Mouse (Mus musculus): ENCODE data around the gene Noxred1. TPM values are rescaled to one million over a fixed set of nuclear protein-coding genes. Genes with fewer than 3 reads are reported as not detected.
A peak's percentile ranks its signal among the peaks of the same experiment; 100 is the strongest.
"Not testable (repeated sequence)": the region's sequence is repeated elsewhere in the genome, so short reads cannot be mapped to it uniquely, and the experiment has no call there.

Gene Noxred1
- 0.24 TPM for polyA plus RNA-seq (2021)

DNA sequence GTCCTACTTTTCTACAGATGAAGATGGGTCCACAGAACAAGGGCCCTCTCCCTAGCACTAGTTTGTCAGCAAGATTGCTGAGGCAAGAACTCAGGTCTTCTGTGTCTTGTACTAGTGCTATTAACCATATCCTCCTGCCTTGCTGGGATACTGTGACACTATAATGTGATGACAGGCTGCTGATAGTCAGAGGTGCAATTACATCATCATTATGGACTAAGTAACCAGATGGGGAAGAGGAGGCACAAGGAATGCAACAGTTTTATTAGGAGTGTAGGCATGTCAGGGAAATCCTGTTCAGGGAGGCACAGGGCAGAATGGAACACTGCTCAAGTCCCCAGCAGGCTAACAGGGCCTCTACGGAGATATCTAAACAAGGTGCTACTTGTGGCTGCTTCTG, at the start of gene Noxred1:
TSS of gene Noxred1 (minus strand) at position 101 of the 400 bp plus-strand sequence.
- POLR2A ChIA-PET: no interaction called here

DNA sequence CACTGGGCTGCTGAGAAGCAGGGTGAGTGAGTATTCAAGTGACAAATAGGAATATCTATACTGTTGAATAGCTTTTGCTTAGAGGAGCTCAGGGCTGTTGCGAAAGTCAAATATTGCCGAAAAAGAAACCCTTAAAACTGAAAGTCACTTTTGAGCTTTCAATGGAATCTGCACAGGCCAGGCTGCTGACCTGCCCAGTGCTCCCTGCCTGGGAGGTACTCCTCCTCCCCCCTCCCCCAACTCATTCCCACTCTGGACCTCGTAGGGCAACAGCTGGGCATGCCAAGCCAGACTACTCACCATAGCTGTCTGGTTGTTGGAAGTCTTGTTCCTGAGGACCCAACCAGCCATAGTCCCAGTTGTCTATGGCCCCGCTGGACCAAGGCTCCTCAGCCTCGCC, 46.2 kb upstream of the Noxred1 start:
- in situ Hi-C loops (cut with MboI; ENCODE audit: low pct_unique_long_range_greater_than_20kb): no loop called here
- DNase-seq (ENCODE audit: low read depth, low spot score) (no peak), ATAC-seq (no peak)
- POLR2A ChIA-PET: no interaction called here
- TF ChIP-seq CTCF (IDR thresholded peaks at IDR 0.05): no peak
- CTCF ChIA-PET: no interaction called here
- peaks cover 4% of the 10 kb centered on the region for H3K27me3 ChIP-seq

More for the DNA sequence above, at the start of gene Noxred1:
- DNase-seq (ENCODE audit: low read depth, low spot score) (no peak), ATAC-seq (no peak)
- no peak for TF ChIP-seq CTCF (IDR thresholded peaks at IDR 0.05)
- CTCF ChIA-PET: no interaction called here
- in situ Hi-C loops (cut with MboI; ENCODE audit: low pct_unique_long_range_greater_than_20kb): no loop called here
- no peaks in the 10 kb centered on the region for H3K27me3 ChIP-seq

GRCm38 (mm10) chr12:87284268-87284667, 45.7 kb upstream of the Noxred1 start:
- in situ Hi-C loops (cut with MboI; ENCODE audit: low pct_unique_long_range_greater_than_20kb): no loop called here

GRCm38 (mm10) chr12:87283706-87284105, 45.2 kb upstream of the Noxred1 start:
- ChIA-PET CTCF (no interaction called here), POLR2A (no interaction called here)
- H3K27me3 ChIP-seq: no peaks in the 10 kb centered on the region
- DNase-seq (ENCODE audit: low read depth, low spot score): no peak
- ATAC-seq: no peak
- TF ChIP-seq CTCF (IDR thresholded peaks at IDR 0.05): no peak
- in situ Hi-C loops (cut with MboI; ENCODE audit: low pct_unique_long_range_greater_than_20kb): no loop called here

More at GRCm38 (mm10) chr12:87284268-87284667, 45.7 kb upstream of the Noxred1 start:
- POLR2A ChIA-PET: no interaction called here
- no peak for TF ChIP-seq CTCF (IDR thresholded peaks at IDR 0.05)
- H3K27me3 ChIP-seq: peaks cover 4% of the 10 kb centered on the region
- DNase-seq (ENCODE audit: low read depth, low spot score) (no peak), ATAC-seq (no peak)
- CTCF ChIA-PET: no interaction called here

DNA sequence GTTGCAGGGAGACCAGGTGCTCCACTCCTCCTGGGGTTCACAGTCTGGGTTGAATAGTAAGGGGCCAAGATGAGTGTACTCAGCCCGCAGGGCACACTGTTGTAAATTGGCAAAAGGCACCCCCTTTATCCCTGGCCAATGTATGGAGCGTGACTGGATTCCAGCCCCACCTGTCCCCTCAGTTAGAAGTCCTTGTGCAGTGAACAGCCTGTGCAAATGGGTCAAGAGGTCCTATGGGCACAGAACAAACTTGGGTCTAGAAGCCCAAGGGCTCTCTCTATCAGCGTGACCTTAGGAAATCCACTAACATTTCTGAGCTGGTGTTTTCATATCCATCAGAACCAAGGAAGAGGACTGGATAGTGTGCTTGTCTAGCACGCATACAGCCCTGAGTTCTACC, 44.2 kb upstream of the Noxred1 start:
- ATAC-seq (no peak), DNase-seq (ENCODE audit: low read depth, low spot score) (no peak)
- in situ Hi-C loops (cut with MboI; ENCODE audit: low pct_unique_long_range_greater_than_20kb): no loop called here
- TF ChIP-seq CTCF (IDR thresholded peaks at IDR 0.05): no peak
- CTCF ChIA-PET: no interaction called here
- POLR2A ChIA-PET: no interaction called here
- H3K27me3 ChIP-seq: no peaks in the 10 kb centered on the region

- in situ Hi-C loops (cut with MboI; ENCODE audit: low pct_unique_long_range_greater_than_20kb): no loop called here
- DNase-seq (ENCODE audit: low read depth, low spot score) (no peak), ATAC-seq (no peak)
- CTCF ChIA-PET: no interaction called here
- no peak for TF ChIP-seq CTCF (IDR thresholded peaks at IDR 0.05)
- no peaks in the 10 kb centered on the region for H3K27me3 ChIP-seq
- POLR2A ChIA-PET: no interaction called here
Observed at GRCm38 (mm10) chr12:87281766-87282165, 43.2 kb upstream of the Noxred1 start.

- TF ChIP-seq CTCF (IDR thresholded peaks at IDR 0.05): no peak
- ChIA-PET POLR2A (interaction anchor here (0.7 kb wide), 1 partner anchor 13 kb away, joined by 3 read pairs; the partner anchor contains the start of genes Ahsa1 and Vipas39), CTCF (no interaction called here)
- no peak for ATAC-seq
- H3K27me3 ChIP-seq: no peaks in the 10 kb centered on the region
- in situ Hi-C loops (cut with MboI; ENCODE audit: low pct_unique_long_range_greater_than_20kb): no loop called here
- DNase-seq (ENCODE audit: low read depth, low spot score): no peak
Observed at GRCm38 (mm10) chr12:87279879-87280278, 41.3 kb upstream of the Noxred1 start.

GRCm38 (mm10) chr12:87279350-87279749, 40.8 kb upstream of the Noxred1 start:
- in situ Hi-C loops (cut with MboI; ENCODE audit: low pct_unique_long_range_greater_than_20kb): no loop called here
- no peak for TF ChIP-seq CTCF (IDR thresholded peaks at IDR 0.05)
- ATAC-seq (peak; percentile 78), DNase-seq (ENCODE audit: low read depth, low spot score) (peak; percentile 1)
- ChIA-PET POLR2A (no interaction called here), CTCF (no interaction called here)
- no peaks in the 10 kb centered on the region for H3K27me3 ChIP-seq

DNA sequence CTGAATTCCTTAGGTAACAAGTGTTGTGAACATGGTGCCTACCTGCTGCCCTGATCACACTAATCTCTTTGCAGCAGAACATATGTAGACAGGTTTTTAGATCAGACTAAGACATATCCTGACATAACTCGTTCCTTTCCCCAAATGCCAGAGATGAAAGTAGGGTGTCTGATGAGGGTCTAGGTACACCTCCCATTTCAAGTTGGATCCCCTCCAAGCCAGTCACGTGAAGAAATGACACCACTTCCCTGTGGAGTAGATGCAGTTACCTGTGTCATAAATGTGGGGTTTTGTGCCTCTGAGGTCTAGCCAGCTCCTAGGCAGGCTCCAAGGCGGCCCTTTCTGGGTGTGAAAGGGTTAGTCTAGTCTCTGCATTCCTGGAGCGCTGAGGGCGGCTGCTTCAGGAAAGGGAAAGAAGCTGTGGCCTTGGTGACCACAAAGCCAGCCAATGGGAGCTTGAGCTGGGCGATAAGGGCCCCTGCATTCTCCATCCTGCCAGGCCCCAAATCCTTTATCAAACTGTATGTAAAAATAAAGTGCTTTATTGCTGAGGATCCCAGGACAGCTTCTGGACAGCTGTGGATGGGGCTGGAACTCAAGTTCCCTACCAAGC, 39.7 kb upstream of the Noxred1 start:
- H3K27me3 ChIP-seq: no peaks in the 10 kb centered on the region
- ChIA-PET CTCF (no interaction called here), POLR2A (no interaction called here)
- ATAC-seq (no peak), DNase-seq (ENCODE audit: low read depth, low spot score) (no peak)
- in situ Hi-C loops (cut with MboI; ENCODE audit: low pct_unique_long_range_greater_than_20kb): no loop called here
- TF ChIP-seq CTCF (IDR thresholded peaks at IDR 0.05): no peak

DNA sequence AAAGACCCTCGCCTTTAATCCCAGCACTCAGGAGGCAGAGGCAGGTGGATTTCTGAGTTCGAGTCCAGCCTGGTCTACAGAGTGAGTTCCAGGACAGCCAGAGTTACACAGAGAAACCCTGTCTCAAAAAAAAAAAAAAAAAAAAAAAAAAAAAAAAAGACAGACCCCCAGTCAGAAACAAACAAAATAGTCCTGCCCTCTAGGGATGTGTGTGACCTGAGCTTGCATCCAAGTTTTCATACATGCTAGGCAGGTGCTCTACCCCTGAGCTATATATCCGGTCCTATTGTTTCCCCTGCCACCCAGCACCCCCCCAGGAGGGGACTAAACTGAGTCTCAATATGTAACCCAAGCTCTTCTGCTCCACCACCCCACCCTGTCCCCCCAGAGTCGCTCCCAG, 38.7 kb upstream of the Noxred1 start:
- CTCF ChIA-PET: interaction anchor here (1.3 kb wide), 1 partner anchor 10 kb away, joined by 5 read pairs; the partner anchor contains the start of genes Ahsa1 and Vipas39
- ATAC-seq; in situ Hi-C loops (cut with MboI; ENCODE audit: low pct_unique_long_range_greater_than_20kb); H3K27me3 ChIP-seq; DNase-seq (ENCODE audit: low read depth, low spot score): not testable (repeated sequence)
- POLR2A ChIA-PET: interaction anchor here (0.7 kb wide), 1 partner anchor 19 kb away, joined by 9 read pairs; no protein-coding TSS in a partner anchor

- CTCF ChIA-PET: no interaction called here
- in situ Hi-C loops (cut with MboI; ENCODE audit: low pct_unique_long_range_greater_than_20kb): no loop called here
- no peaks in the 10 kb centered on the region for H3K27me3 ChIP-seq
- DNase-seq (ENCODE audit: low read depth, low spot score): no peak
- ATAC-seq: no peak
- POLR2A ChIA-PET: no interaction called here
- TF ChIP-seq CTCF (IDR thresholded peaks at IDR 0.05): no peak
Observed at GRCm38 (mm10) chr12:87274853-87275831, 36.6 kb upstream of the Noxred1 start.
